16 mouse cellular contexts compared by ENCODE assay signal in genomic region chr10:113902744-113903143, GRCm38 (mm10).
"Had no signal": no experiment of that assay in that cellular context is flagged by ENCODE, and none has a peak within 500 bp of the region (broad histone marks: within the 10 kb centered on the region; RNA-seq: fewer than 3 reads in every experiment).

No protein-coding gene starts in this region.

- H3K9me3 ChIP-seq: neural tube, embryonic 13.5 days; neural tube, embryonic 15.5 days; stomach, embryonic 15.5 days had no signal

- H3K27me3 ChIP-seq: neural tube, embryonic 13.5 days; neural tube, embryonic 15.5 days; stomach, embryonic 15.5 days had no signal

- H3K4me1 ChIP-seq: neural tube, embryonic 13.5 days; neural tube, embryonic 15.5 days; stomach, embryonic 15.5 days had no signal

- DNase-seq: retina, postnatal 1 day; right cerebral cortex, adult 18-20 months; right cerebral cortex, postnatal 14 days; right cerebral cortex, postnatal 25 days; right cerebral cortex, postnatal 4 days; spleen, adult 18-20 months; thymus, adult 18-20 months; thymus, adult 2 months; thymus, postnatal 14 days; thymus, postnatal 25 days; thymus, postnatal 36 days; thymus, postnatal 4 days had no signal

- H3K4me2 ChIP-seq: neural tube, embryonic 13.5 days; neural tube, embryonic 15.5 days; stomach, embryonic 15.5 days had no signal

- H3K9ac ChIP-seq: neural tube, embryonic 13.5 days; neural tube, embryonic 15.5 days; stomach, embryonic 15.5 days had no signal

- H3K36me3 ChIP-seq: neural tube, embryonic 13.5 days; neural tube, embryonic 15.5 days; stomach, embryonic 15.5 days had no signal

- H3K4me3 ChIP-seq: neural tube, embryonic 13.5 days; neural tube, embryonic 15.5 days; stomach, embryonic 15.5 days had no signal

- H3K27ac ChIP-seq: neural tube, embryonic 13.5 days; neural tube, embryonic 15.5 days; stomach, embryonic 15.5 days; stomach, postnatal 0 days had no signal
